Mouse (Mus musculus) layer of hippocampus, adult 18-20 months (tissue): Measurements from ENCODE around the gene Elavl4. TPM values are rescaled to one million over a fixed set of nuclear protein-coding genes. Genes with fewer than 3 reads are reported as not detected.

Experiments used
- DNase-seq, 2 experiments: peaks; one replicate each; pipeline ENCODE4 v3.0.0; 2022; ENCODE audit warnings: low spot score in 2 of 2
- long read RNA-seq: library from polyadenylated mRNA; stranded (forward); transcript quantifications from one replicate; pipeline ENCODE4 v2.0.0, GENCODE M21; 2021
- total RNA-seq, 2 experiments: library from RNA; stranded (reverse); gene quantifications; 2 replicates each; pipeline ENCODE4 v1.2.3; 2021

The Elavl4 gene
- 10 to 100 TPM; 62.9 to 66.4 TPM for total RNA-seq
- long read RNA-seq, full-length matches to known transcripts, result 54 of 72 reads
- long read RNA-seq, partial matches to known transcripts, result 3 of 72 reads
- long read RNA-seq, other reads (novel, unspliced or antisense), result 15 of 72 reads

GRCm38 (mm10) chr4:110351178-110352000, at the start of gene Elavl4:
Gene Elavl4, minus strand, starts transcription at chr4:110351909.
- peak; percentile 56 to 76 for DNase-seq

- DNase-seq, result peak; percentile 75 to 79
These were observed 45.9 kb upstream of the Elavl4 start, which contains the start of gene Agbl4 for GRCm38 (mm10) chr4:110397618-110398045. Gene Agbl4, plus strand, starts transcription at chr4:110397661.

GRCm38 (mm10) chr4:110396221-110396620, 44.5 kb upstream of the Elavl4 start:
- no peak for DNase-seq

- no peak for DNase-seq
These were observed 8.9 kb upstream of the Elavl4 start for GRCm38 (mm10) chr4:110360568-110360967.

- DNase-seq, result no peak
These were observed 276 bp upstream of the Elavl4 start for GRCm38 (mm10) chr4:110352001-110352369.

GRCm38 (mm10) chr4:110350856-110351177, 892 bp downstream of the Elavl4 start:
- peak in 1 of 2 experiments; percentile 8 for DNase-seq

GRCm38 (mm10) chr4:110323912-110324311, 27.8 kb downstream of the Elavl4 start:
- peak in 1 of 2 experiments; percentile 56 for DNase-seq

GRCm38 (mm10) chr4:110312126-110312525, 39.6 kb downstream of the Elavl4 start:
- no peak for DNase-seq

GRCm38 (mm10) chr4:110306972-110307371, 44.7 kb downstream of the Elavl4 start:
- no peak for DNase-seq

- no peak for DNase-seq
These were observed 45.1 kb downstream of the Elavl4 start for GRCm38 (mm10) chr4:110306559-110306958.

GRCm38 (mm10) chr4:110295793-110296192, 55.9 kb downstream of the Elavl4 start:
- DNase-seq, result no peak

GRCm38 (mm10) chr4:110293238-110293637, 58.5 kb downstream of the Elavl4 start:
- no peak for DNase-seq

- DNase-seq, result no peak
These were observed 59.2 kb downstream of the Elavl4 start for GRCm38 (mm10) chr4:110292471-110292870.

- DNase-seq, result no peak
These were observed 61.1 kb downstream of the Elavl4 start for GRCm38 (mm10) chr4:110290544-110291095.

GRCm38 (mm10) chr4:110290056-110290455, 61.7 kb downstream of the Elavl4 start:
- DNase-seq, result peak in 1 of 2 experiments; percentile 7

GRCm38 (mm10) chr4:110287412-110288067, 64.2 kb downstream of the Elavl4 start:
- peak; percentile 37 to 71 for DNase-seq

- no peak for DNase-seq
These were observed 64.9 kb downstream of the Elavl4 start for GRCm38 (mm10) chr4:110286841-110287240.

- peak; percentile 33 to 46 for DNase-seq
These were observed 65.3 kb downstream of the Elavl4 start for GRCm38 (mm10) chr4:110286371-110286781.

- peak; percentile 25 to 49 for DNase-seq
These were observed 66.1 kb downstream of the Elavl4 start for GRCm38 (mm10) chr4:110285346-110286330.

- no peak for DNase-seq
These were observed 67.3 kb downstream of the Elavl4 start for GRCm38 (mm10) chr4:110284446-110284845.

GRCm38 (mm10) chr4:110270046-110270445, 81.7 kb downstream of the Elavl4 start:
- DNase-seq, result no peak
